Mouse (Mus musculus): ENCODE measurements around the gene Pecam1. TPM values are rescaled to one million over a fixed set of nuclear protein-coding genes. Genes with fewer than 3 reads are reported as not detected.

The Pecam1 gene
- polyA plus RNA-seq, 1 experiment from 2014 or later: 44.3 TPM

GRCm38 (mm10) chr11:106667855-106668254 lies 82.6 kb downstream of the Pecam1 start:
- DNase-seq (ENCODE audit: low spot score) (no peak), ATAC-seq (replicated peaks; ENCODE audit: low FRiP score, low TSS enrichment, low read depth) (no peak)
- Histone ChIP-seq H3K9me3 (ENCODE audit: control insufficient read depth, low read length) (no peaks in the 10 kb centered on the region), H3K27me3 (replicated peaks; ENCODE audit: control insufficient read depth, insufficient read depth, low read length) (no peaks in the 10 kb centered on the region), H3K36me3 (ENCODE audit: control insufficient read depth, insufficient read depth, low read length) (no peaks in the 10 kb centered on the region), H3K27ac (ENCODE audit: low read depth) (no peak overlapping the region), H3K4me3 (ENCODE audit: low read depth, low read length) (no peak overlapping the region), H3K4me2 (ENCODE audit: low read length) (no peak overlapping the region), H3K4me1 (replicated peaks; ENCODE audit: control insufficient read depth, insufficient read depth, low read length) (0 out of 2 replicates have a peak, but pooled peaks cover 6% of the 10 kb centered on the region), H3K9ac (ENCODE audit: low read length) (no peak overlapping the region)
- WGBS: 82% methylated on average over 11 of the region's 11 CpGs

GRCm38 (mm10) chr11:106666470-106667107 lies 83.8 kb downstream of the Pecam1 start:
- Histone ChIP-seq H3K4me2 (ENCODE audit: low read length) (no peak overlapping the region), H3K9ac (ENCODE audit: low read length) (no peak overlapping the region), H3K4me1 (replicated peaks; ENCODE audit: control insufficient read depth, insufficient read depth, low read length) (0 out of 2 replicates have a peak, but pooled peaks cover 6% of the 10 kb centered on the region), H3K27ac (ENCODE audit: low read depth) (no peak overlapping the region), H3K36me3 (ENCODE audit: control insufficient read depth, insufficient read depth, low read length) (no peaks in the 10 kb centered on the region), H3K9me3 (ENCODE audit: control insufficient read depth, low read length) (no peaks in the 10 kb centered on the region), H3K27me3 (replicated peaks; ENCODE audit: control insufficient read depth, insufficient read depth, low read length) (no peaks in the 10 kb centered on the region), H3K4me3 (ENCODE audit: low read depth, low read length) (no peak overlapping the region)
- ATAC-seq (replicated peaks; ENCODE audit: low FRiP score, low TSS enrichment, low read depth): no peak
- no peak for DNase-seq (ENCODE audit: low spot score)
- WGBS: 80% methylated on average over 14 of the region's 14 CpGs

GRCm38 (mm10) chr11:106665841-106666240 lies 84.6 kb downstream of the Pecam1 start:
- Histone ChIP-seq H3K4me1 (replicated peaks; ENCODE audit: control insufficient read depth, insufficient read depth, low read length) (0 out of 2 replicates have a peak, but pooled peaks cover 6% of the 10 kb centered on the region), H3K9me3 (ENCODE audit: control insufficient read depth, low read length) (no peaks in the 10 kb centered on the region), H3K9ac (ENCODE audit: low read length) (no peak overlapping the region), H3K36me3 (ENCODE audit: control insufficient read depth, insufficient read depth, low read length) (no peaks in the 10 kb centered on the region), H3K4me3 (ENCODE audit: low read depth, low read length) (no peak overlapping the region), H3K27me3 (replicated peaks; ENCODE audit: control insufficient read depth, insufficient read depth, low read length) (no peaks in the 10 kb centered on the region), H3K27ac (ENCODE audit: low read depth) (no peak overlapping the region), H3K4me2 (ENCODE audit: low read length) (no peak overlapping the region)
- ATAC-seq (replicated peaks; ENCODE audit: low FRiP score, low TSS enrichment, low read depth) (no peak), DNase-seq (ENCODE audit: low spot score) (no peak)
- WGBS: 84% methylated on average over 2 of the region's 2 CpGs

GRCm38 (mm10) chr11:106665328-106665727 lies 85.1 kb downstream of the Pecam1 start:
- Histone ChIP-seq H3K4me1 (replicated peaks; ENCODE audit: control insufficient read depth, insufficient read depth, low read length) (peaks cover 10% of the 10 kb centered on the region), H3K36me3 (ENCODE audit: control insufficient read depth, insufficient read depth, low read length) (no peaks in the 10 kb centered on the region), H3K9ac (ENCODE audit: low read length) (no peak overlapping the region), H3K4me2 (ENCODE audit: low read length) (no peak overlapping the region), H3K27me3 (replicated peaks; ENCODE audit: control insufficient read depth, insufficient read depth, low read length) (no peaks in the 10 kb centered on the region), H3K9me3 (ENCODE audit: control insufficient read depth, low read length) (no peaks in the 10 kb centered on the region), H3K4me3 (ENCODE audit: low read depth, low read length) (no peak overlapping the region), H3K27ac (ENCODE audit: low read depth) (no peak overlapping the region)
- 80% methylated on average over 4 of the region's 4 CpGs for WGBS
- ATAC-seq (replicated peaks; ENCODE audit: low FRiP score, low TSS enrichment, low read depth) (no peak), DNase-seq (ENCODE audit: low spot score) (no peak)

- no peaks in the 10 kb centered on the region for H3K27me3 ChIP-seq (replicated peaks; ENCODE audit: control insufficient read depth, insufficient read depth, low read length)
- H3K4me1 ChIP-seq (replicated peaks; ENCODE audit: control insufficient read depth, insufficient read depth, low read length): peaks cover 14% of the 10 kb centered on the region
- H3K4me2 ChIP-seq (ENCODE audit: low read length): no peak overlapping the region
- DNase-seq (ENCODE audit: low spot score) (no peak), ATAC-seq (replicated peaks; ENCODE audit: low FRiP score, low TSS enrichment, low read depth) (no peak)
- H3K9me3 ChIP-seq (ENCODE audit: control insufficient read depth, low read length): no peaks in the 10 kb centered on the region
- H3K4me3 ChIP-seq (ENCODE audit: low read depth, low read length): no peak overlapping the region
- WGBS: 76% methylated on average over 8 of the region's 8 CpGs
- H3K36me3 ChIP-seq (ENCODE audit: control insufficient read depth, insufficient read depth, low read length): no peaks in the 10 kb centered on the region
- no peak overlapping the region for H3K27ac ChIP-seq (ENCODE audit: low read depth)
- H3K9ac ChIP-seq (ENCODE audit: low read length): no peak overlapping the region
Measured at GRCm38 (mm10) chr11:106664691-106665090, 85.7 kb downstream of the Pecam1 start.

- H3K27me3 ChIP-seq (replicated peaks; ENCODE audit: control insufficient read depth, insufficient read depth, low read length): no peaks in the 10 kb centered on the region
- 77% methylated on average over 6 of the region's 6 CpGs for WGBS
- H3K4me2 ChIP-seq (ENCODE audit: low read length): no peak overlapping the region
- H3K4me3 ChIP-seq (ENCODE audit: low read depth, low read length): no peak overlapping the region
- H3K27ac ChIP-seq (ENCODE audit: low read depth): peak overlapping the region; percentile 6; the same call in 1 of the 2 replicates
- no peaks in the 10 kb centered on the region for H3K36me3 ChIP-seq (ENCODE audit: control insufficient read depth, insufficient read depth, low read length)
- no peak overlapping the region for H3K9ac ChIP-seq (ENCODE audit: low read length)
- H3K9me3 ChIP-seq (ENCODE audit: control insufficient read depth, low read length): no peaks in the 10 kb centered on the region
- peaks cover 10% of the 10 kb centered on the region for H3K4me1 ChIP-seq (replicated peaks; ENCODE audit: control insufficient read depth, insufficient read depth, low read length)
- ATAC-seq (replicated peaks; ENCODE audit: low FRiP score, low TSS enrichment, low read depth) (no peak), DNase-seq (ENCODE audit: low spot score) (no peak)
Measured at GRCm38 (mm10) chr11:106663838-106664237, 86.6 kb downstream of the Pecam1 start.

GRCm38 (mm10) chr11:106662634-106663407 lies 87.6 kb downstream of the Pecam1 start:
- no peak overlapping the region for H3K4me2 ChIP-seq (ENCODE audit: low read length)
- peaks cover 20% of the 10 kb centered on the region for H3K4me1 ChIP-seq (replicated peaks; ENCODE audit: control insufficient read depth, insufficient read depth, low read length)
- no peak overlapping the region for H3K27ac ChIP-seq (ENCODE audit: low read depth)
- H3K9ac ChIP-seq (ENCODE audit: low read length): no peak overlapping the region
- no peaks in the 10 kb centered on the region for H3K9me3 ChIP-seq (ENCODE audit: control insufficient read depth, low read length)
- ATAC-seq (replicated peaks; ENCODE audit: low FRiP score, low TSS enrichment, low read depth) (no peak), DNase-seq (ENCODE audit: low spot score) (no peak)
- WGBS: 87% methylated on average over 10 of the region's 11 CpGs
- no peaks in the 10 kb centered on the region for H3K27me3 ChIP-seq (replicated peaks; ENCODE audit: control insufficient read depth, insufficient read depth, low read length)
- no peak overlapping the region for H3K4me3 ChIP-seq (ENCODE audit: low read depth, low read length)
- no peaks in the 10 kb centered on the region for H3K36me3 ChIP-seq (ENCODE audit: control insufficient read depth, insufficient read depth, low read length)

GRCm38 (mm10) chr11:106660453-106661081 lies 89.9 kb downstream of the Pecam1 start:
- Histone ChIP-seq H3K4me1 (replicated peaks; ENCODE audit: control insufficient read depth, insufficient read depth, low read length) (peaks cover 24% of the 10 kb centered on the region), H3K36me3 (ENCODE audit: control insufficient read depth, insufficient read depth, low read length) (no peaks in the 10 kb centered on the region), H3K27ac (ENCODE audit: low read depth) (peak overlapping the region; percentile 86), H3K9ac (ENCODE audit: low read length) (no peak overlapping the region), H3K9me3 (ENCODE audit: control insufficient read depth, low read length) (no peaks in the 10 kb centered on the region), H3K27me3 (replicated peaks; ENCODE audit: control insufficient read depth, insufficient read depth, low read length) (no peaks in the 10 kb centered on the region), H3K4me2 (ENCODE audit: low read length) (no peak overlapping the region), H3K4me3 (ENCODE audit: low read depth, low read length) (no peak overlapping the region)
- WGBS: 62% methylated on average over 13 of the region's 13 CpGs
- DNase-seq (ENCODE audit: low spot score) (no peak), ATAC-seq (replicated peaks; ENCODE audit: low FRiP score, low TSS enrichment, low read depth) (0 out of 2 replicates have a peak, but pooled peaks have one; percentile 21)

All from intestine, embryonic 14.5 days (tissue).